Mouse (Mus musculus) MEL (cell line): ENCODE results near the gene Thsd4. TPM values are rescaled to one million over a fixed set of nuclear protein-coding genes. Genes with fewer than 3 reads are reported as not detected.
A peak's percentile ranks its signal among the peaks of the same experiment; 100 is the strongest.

Source experiments
- DNase-seq: peaks from one replicate; pipeline ENCODE4 v3.0.0; 2011; ENCODE audit warnings: low read depth, low spot score
- H3K27ac ChIP-seq: 2 replicates; pipeline ENCODE4 v1.5.1; 2012; ENCODE audit warnings: low read depth, mild to moderate bottlenecking, control low read depth, low read length, moderate library complexity; ENCODE audit not compliant: control insufficient read depth
- H3K27me3 ChIP-seq, 2 experiments: fragments of 150-350 bp in 1 of 2; sonication (generic) in 1 of 2; 2 replicates each; pipeline ENCODE4 v1.6.1; 2012; ENCODE audit warnings: low read length in 2 of 2, mild to moderate bottlenecking in 2 of 2, improper control_type of control experiment in 1 of 2, moderate library complexity in 1 of 2; ENCODE audit not compliant: insufficient read depth in 2 of 2, control insufficient read depth in 1 of 2
- H3K36me3 ChIP-seq, 2 experiments: 2 replicates each; pipeline ENCODE4 v1.6.1; 2012 to 2014; ENCODE audit warnings: low read length in 2 of 2, improper control_type of control experiment in 1 of 2, inconsistent platforms in 1 of 2, mild to moderate bottlenecking in 1 of 2; ENCODE audit not compliant: insufficient read depth in 2 of 2, control insufficient read depth in 1 of 2
- H3K4me1 ChIP-seq, 2 experiments: fragments of 150-350 bp in 1 of 2; sonication (generic) in 1 of 2; 2 replicates each; pipeline ENCODE4 v1.6.1; 2012; ENCODE audit warnings: low read length in 2 of 2, improper control_type of control experiment in 1 of 2, mild to moderate bottlenecking in 1 of 2; ENCODE audit not compliant: insufficient read depth in 2 of 2, control insufficient read depth in 1 of 2
- H3K4me3 ChIP-seq, 2 experiments: fragments of 150-350 bp in 1 of 2; sonication (generic) in 1 of 2; 2 replicates each; pipeline ENCODE4 v1.5.1; 2012; ENCODE audit warnings: low read depth in 2 of 2, low read length in 2 of 2, mild to moderate bottlenecking in 2 of 2, moderate library complexity in 2 of 2, control low read depth in 1 of 2, improper control_type of control experiment in 1 of 2; ENCODE audit not compliant: control insufficient read depth in 1 of 2, insufficient read depth in 1 of 2
- H3K79me2 ChIP-seq: 2 replicates; pipeline ENCODE4 v1.6.1; 2012; ENCODE audit warnings: mild to moderate bottlenecking, low read length, moderate library complexity; ENCODE audit not compliant: control insufficient read depth, poor library complexity, insufficient read depth
- H3K9ac ChIP-seq: 2 replicates; pipeline ENCODE4 v1.6.1; 2012; ENCODE audit warnings: low read depth, mild to moderate bottlenecking, control low read depth, low read length, moderate library complexity; ENCODE audit not compliant: control insufficient read depth, poor library complexity, severe bottlenecking
- H3K9me3 ChIP-seq: fragments of 150-350 bp; sonication (generic); replicated peaks from 2 replicates; pipeline ENCODE4 v1.6.1; 2012; ENCODE audit warnings: mild to moderate bottlenecking, low read length, improper control_type of control experiment, moderate library complexity; ENCODE audit not compliant: insufficient read depth
- BHLHE40 ChIP-seq: IDR thresholded peaks from 2 replicates; pipeline ENCODE4 v1.6.1; 2012; ENCODE audit warnings: low read depth, mild to moderate bottlenecking, inconsistent platforms, low read length, improper control_type of control experiment, borderline replicate concordance
- CHD2 ChIP-seq: IDR thresholded peaks from 2 replicates; pipeline ENCODE4 v1.6.1; 2011; ENCODE audit warnings: low read length, improper control_type of control experiment
- CTCF ChIP-seq, 3 experiments: IDR thresholded peaks in 2 of 3; conservative IDR thresholded peaks in 1 of 3; 2 replicates each; pipeline ENCODE4 v1.5.1; 2011 to 2012; ENCODE audit warnings: low read length in 3 of 3, low read depth in 2 of 3, mild to moderate bottlenecking in 2 of 3, improper control_type of control experiment in 1 of 3, inconsistent platforms in 1 of 3, mixed read lengths in 1 of 3, moderate library complexity in 1 of 3; ENCODE audit not compliant: control insufficient read depth in 1 of 3, insufficient read depth in 1 of 3, poor library complexity in 1 of 3, severe bottlenecking in 1 of 3
- E2F4 ChIP-seq: IDR thresholded peaks from 2 replicates; pipeline ENCODE4 v1.6.1; 2011; ENCODE audit warnings: low read depth, low read length, improper control_type of control experiment, borderline replicate concordance
- ETS1 ChIP-seq: IDR thresholded peaks from 2 replicates; pipeline ENCODE4 v1.6.1; 2012; ENCODE audit warnings: low read depth, mild to moderate bottlenecking, inconsistent platforms, low read length, improper control_type of control experiment, moderate library complexity
- GABPA ChIP-seq: IDR thresholded peaks from 2 replicates; pipeline ENCODE4 v1.6.1; 2012; ENCODE audit warnings: low read depth, mild to moderate bottlenecking, inconsistent platforms, low read length, improper control_type of control experiment, moderate library complexity
- GATA1 ChIP-seq: IDR thresholded peaks from 2 replicates; pipeline ENCODE4 v1.6.1; 2011; ENCODE audit warnings: low read depth, low read length, improper control_type of control experiment
- JUND ChIP-seq: IDR thresholded peaks from 2 replicates; pipeline ENCODE4 v1.6.1; 2011; ENCODE audit warnings: low read depth, mild to moderate bottlenecking, improper control_type of control experiment, low read length
- KAT2A ChIP-seq: conservative IDR thresholded peaks from 2 replicates; pipeline ENCODE4 v1.6.1; 2012; ENCODE audit warnings: low read depth, low read length, improper control_type of control experiment, inconsistent platforms
- MAX ChIP-seq: IDR thresholded peaks from 2 replicates; pipeline ENCODE4 v1.6.1; 2011; ENCODE audit warnings: low read length, improper control_type of control experiment
- MAZ ChIP-seq: IDR thresholded peaks from 2 replicates; pipeline ENCODE4 v1.6.1; 2012; ENCODE audit warnings: low read depth, mild to moderate bottlenecking, inconsistent platforms, low read length, improper control_type of control experiment
- MXI1 ChIP-seq: IDR thresholded peaks from 2 replicates; pipeline ENCODE4 v1.6.1; 2011; ENCODE audit warnings: mild to moderate bottlenecking, low read depth, low read length, improper control_type of control experiment
- MYB ChIP-seq: IDR thresholded peaks from 2 replicates; pipeline ENCODE4 v1.6.1; 2011; ENCODE audit warnings: mild to moderate bottlenecking, low read depth, low read length, improper control_type of control experiment
- MYC ChIP-seq: IDR thresholded peaks from 2 replicates; pipeline ENCODE4 v1.6.1; 2011; ENCODE audit warnings: low read depth, mild to moderate bottlenecking, low read length, improper control_type of control experiment, moderate library complexity
- NELFE ChIP-seq: IDR thresholded peaks from 2 replicates; pipeline ENCODE4 v1.6.1; 2011; ENCODE audit warnings: low read depth, low read length, improper control_type of control experiment
- NRF1 ChIP-seq: IDR thresholded peaks from 2 replicates; pipeline ENCODE4 v1.6.1; 2014; ENCODE audit warnings: low read depth, mild to moderate bottlenecking, inconsistent platforms, low read length, improper control_type of control experiment, moderate library complexity; ENCODE audit not compliant: poor library complexity, insufficient read depth, severe bottlenecking
- POLR2A ChIP-seq, 2 experiments: IDR thresholded peaks; 2 replicates each; pipeline ENCODE4 v1.6.1; 2011 to 2012; ENCODE audit warnings: low read length in 2 of 2, mild to moderate bottlenecking in 2 of 2, control low read depth in 1 of 2, improper control_type of control experiment in 1 of 2, low read depth in 1 of 2, moderate library complexity in 1 of 2; ENCODE audit not compliant: control insufficient read depth in 1 of 2, insufficient read depth in 1 of 2, poor library complexity in 1 of 2
- POLR2AphosphoS5 ChIP-seq: IDR thresholded peaks from 2 replicates; pipeline ENCODE4 v1.6.1; 2012; ENCODE audit warnings: low read depth, borderline replicate concordance, mild to moderate bottlenecking, inconsistent platforms, low read length, moderate library complexity, mixed read lengths
- RAD21 ChIP-seq: IDR thresholded peaks from 2 replicates; pipeline ENCODE4 v1.6.1; 2011; ENCODE audit warnings: mild to moderate bottlenecking, low read depth, low read length, improper control_type of control experiment
- RCOR1 ChIP-seq: IDR thresholded peaks from 2 replicates; pipeline ENCODE4 v1.6.1; 2012; ENCODE audit warnings: low read depth, mild to moderate bottlenecking, inconsistent platforms, low read length, improper control_type of control experiment
- SIN3A ChIP-seq: IDR thresholded peaks from 2 replicates; pipeline ENCODE4 v1.6.1; 2012; ENCODE audit warnings: low read length, improper control_type of control experiment, inconsistent platforms
- SMC3 ChIP-seq: IDR thresholded peaks from 2 replicates; pipeline ENCODE4 v1.6.1; 2011; ENCODE audit warnings: low read depth, low read length, improper control_type of control experiment
- TAL1 ChIP-seq: IDR thresholded peaks from 2 replicates; pipeline ENCODE4 v1.6.1; 2012; ENCODE audit warnings: mild to moderate bottlenecking, inconsistent platforms, low read length, moderate library complexity, mixed read lengths
- TBP ChIP-seq: IDR thresholded peaks from 2 replicates; pipeline ENCODE4 v1.8.0; 2011; ENCODE audit warnings: low read depth, low read length, improper control_type of control experiment
- TCF12 ChIP-seq: IDR thresholded peaks from 2 replicates; pipeline ENCODE4 v1.6.1; 2014; ENCODE audit warnings: low read depth, mild to moderate bottlenecking, inconsistent platforms, low read length, improper control_type of control experiment, moderate library complexity
- UBTF ChIP-seq: IDR thresholded peaks from 2 replicates; pipeline ENCODE4 v1.6.1; 2012; ENCODE audit warnings: low read depth, mild to moderate bottlenecking, inconsistent platforms, low read length, improper control_type of control experiment, moderate library complexity, borderline replicate concordance; ENCODE audit not compliant: insufficient read depth
- USF1 ChIP-seq: IDR thresholded peaks from 2 replicates; pipeline ENCODE4 v1.6.1; 2014; ENCODE audit warnings: low read depth, mild to moderate bottlenecking, inconsistent platforms, low read length, improper control_type of control experiment, moderate library complexity
- ZC3H11A ChIP-seq: IDR thresholded peaks from 2 replicates; pipeline ENCODE4 v1.6.1; 2012; ENCODE audit warnings: low read depth, mild to moderate bottlenecking, inconsistent platforms, low read length, improper control_type of control experiment
- ZKSCAN1 ChIP-seq: IDR thresholded peaks from 2 replicates; pipeline ENCODE4 v1.6.1; 2012; ENCODE audit warnings: low read depth, mild to moderate bottlenecking, inconsistent platforms, low read length, improper control_type of control experiment, moderate library complexity
- ZMIZ1 ChIP-seq: IDR thresholded peaks from 2 replicates; pipeline ENCODE4 v1.6.1; 2012; ENCODE audit warnings: low read depth, mild to moderate bottlenecking, inconsistent platforms, low read length, improper control_type of control experiment, moderate library complexity
- ZNF384 ChIP-seq: IDR thresholded peaks from 2 replicates; pipeline ENCODE4 v1.6.1; 2012; ENCODE audit warnings: low read depth, mild to moderate bottlenecking, inconsistent platforms, low read length, improper control_type of control experiment
- polyA plus RNA-seq, 2 experiments: library from polyadenylated mRNA; stranded (reverse) in 1 of 2; unstranded in 1 of 2; fragments of >175 nt in 1 of 2; fragments of >200 nt in 1 of 2; gene quantifications; 2 replicates each; pipeline versions ENCODE4 v1.2.1 to v1.2.4; 2012; ENCODE audit warnings: low replicate concordance in 2 of 2, low read depth in 1 of 2; ENCODE audit not compliant: insufficient read length in 2 of 2, insufficient read depth in 1 of 2, missing spikeins in 1 of 2
- total RNA-seq: library from RNA; depleted of rRNA; stranded (reverse); fragments of 300-350 nt; gene quantifications from 2 replicates; pipeline ENCODE4 v1.2.3, GENCODE M21; 2012; rRNA removed

Thsd4 gene
- 0.08 TPM in 1 of 2 replicates, not detected in the other for total RNA-seq
- polyA plus RNA-seq: under 1 TPM in 1 of 2 experiments, not detected in 1; 0.08 TPM

GRCm38 (mm10) chr9:60521806-60522264 lies at the start of gene Thsd4:
Gene Thsd4, minus strand, starts transcription at chr9:60522046.
- Histone ChIP-seq H3K4me1 (no peaks in the 10 kb centered on the region), H3K27me3 (no peaks in the 10 kb centered on the region), H3K79me2 (no peaks in the 10 kb centered on the region), H3K9ac (no peak within 1 kb of the TSS), H3K9me3 (no peaks in the 10 kb centered on the region), H3K27ac (no peak within 1 kb of the TSS), H3K4me3 (no peak within 1 kb of the TSS), H3K36me3 (no peaks in the 10 kb centered on the region)
- TF ChIP-seq MXI1: no peak
- 0 out of 6 replicates have a peak, but pooled peaks of 1 of the 3 experiments have one; percentile 5 for TF ChIP-seq CTCF (IDR thresholded peaks at IDR 0.05 in 2 of 3, conservative IDR thresholded peaks at IDR 0.05 in 1 of 3; ENCODE audit: control insufficient read depth in 1 of 3, insufficient read depth in 1 of 3, low read depth in 2 of 3, low read length in 3 of 3, poor library complexity in 1 of 3, severe bottlenecking in 1 of 3)
- no peak for DNase-seq

- Histone ChIP-seq H3K9ac (peak overlapping the region; percentile 15; the same call in 1 of the 2 replicates), H3K9me3 (no peaks in the 10 kb centered on the region), H3K4me3 (peak overlapping the region; percentile 25 to 59; a peak in 3 of 4 replicates), H3K79me2 (no peaks in the 10 kb centered on the region), H3K4me1 (peaks cover 17 to 20% of the 10 kb centered on the region in 2 experiments), H3K36me3 (peaks cover 0 to 19% of the 10 kb centered on the region in 2 experiments; a peak in 2 of 4 replicates), H3K27ac (peak overlapping the region; percentile 79), H3K27me3 (no peaks in the 10 kb centered on the region)
- DNase-seq: peak; percentile 57
- no peak for TF ChIP-seq ZMIZ1
- no peak for TF ChIP-seq GABPA
- peak; percentile 60 for TF ChIP-seq MAX
- no peak for TF ChIP-seq NRF1
- TF ChIP-seq NELFE: 0 out of 2 replicates have a peak, but pooled peaks have one; percentile 10
- TF ChIP-seq ZNF384: no peak
- no peak for TF ChIP-seq POLR2A (IDR thresholded peaks at IDR 0.05; ENCODE audit: control insufficient read depth in 1 of 2, insufficient read depth in 1 of 2, low read depth in 1 of 2, low read length in 2 of 2, poor library complexity in 1 of 2)
- no peak for TF ChIP-seq E2F4
- peak; percentile 79 for TF ChIP-seq SIN3A
- TF ChIP-seq MYB: peak; percentile 89
- peak; percentile 19; the same call in 1 of the 2 replicates for TF ChIP-seq USF1
- TF ChIP-seq ZC3H11A: no peak
- no peak for TF ChIP-seq TBP
- peak; percentile 55 for TF ChIP-seq RCOR1
- peak; percentile 89 for TF ChIP-seq GATA1
- peak; percentile 63; the same call in 1 of the 2 replicates for TF ChIP-seq MYC
- TF ChIP-seq MXI1: peak; percentile 45; the same call in 1 of the 2 replicates
- TF ChIP-seq KAT2A: peak; percentile 40; the same call in 1 of the 2 replicates
- TF ChIP-seq ZKSCAN1: no peak
- 0 out of 2 replicates have a peak, but pooled peaks have one; percentile 73 for TF ChIP-seq JUND
- TF ChIP-seq TAL1: peak; percentile 48
- no peak for TF ChIP-seq UBTF
- TF ChIP-seq TCF12: peak; percentile 91
- TF ChIP-seq BHLHE40: peak; percentile 85
- 0 out of 2 replicates have a peak, but pooled peaks have one; percentile 58 for TF ChIP-seq MAZ
- TF ChIP-seq RAD21: no peak
- no peak for TF ChIP-seq SMC3
- TF ChIP-seq ETS1: peak; percentile 90
- no peak for TF ChIP-seq CHD2
- no peak for TF ChIP-seq POLR2AphosphoS5
Measured at GRCm38 (mm10) chr9:60571041-60571440, 49.2 kb upstream of the Thsd4 start.
